Mouse (Mus musculus): Measurements from ENCODE around the gene Kcnt1.
"Not testable (repeated sequence)": the region's sequence is repeated elsewhere in the genome, so short reads cannot be mapped to it uniquely, and the experiment has no call there.

The Kcnt1 gene

GRCm38 (mm10) chr2:25863337-25864131 lies at the start of gene Kcnt1:
TSS of gene Kcnt1 (plus strand) at chr2:25863734.
- DNase-seq: peak; percentile 63

- not testable (repeated sequence) for DNase-seq
Observed at GRCm38 (mm10) chr2:25815748-25816147, 47.8 kb upstream of the Kcnt1 start, which contains the start of gene Glt6d1. TSS of gene Glt6d1 (minus strand) at chr2:25815848.

- DNase-seq: no peak
Observed at GRCm38 (mm10) chr2:25822806-25823205, 40.7 kb upstream of the Kcnt1 start, which contains the start of gene Lcn9. TSS of gene Lcn9 (plus strand) at chr2:25823153.

- DNase-seq: no peak
Observed at GRCm38 (mm10) chr2:25824751-25825150, 38.8 kb upstream of the Kcnt1 start.

GRCm38 (mm10) chr2:25828344-25828947 lies 35.1 kb upstream of the Kcnt1 start:
- no peak for DNase-seq

- DNase-seq: no peak
Observed at GRCm38 (mm10) chr2:25830786-25831185, 32.7 kb upstream of the Kcnt1 start.

GRCm38 (mm10) chr2:25836291-25836690 lies 27.2 kb upstream of the Kcnt1 start:
- peak; percentile 81 for DNase-seq

- no peak for DNase-seq
Observed at GRCm38 (mm10) chr2:25842161-25842560, 21.4 kb upstream of the Kcnt1 start.

GRCm38 (mm10) chr2:25842758-25843157 lies 20.8 kb upstream of the Kcnt1 start:
- DNase-seq: no peak

- DNase-seq: no peak
Observed at GRCm38 (mm10) chr2:25844097-25844496, 19.4 kb upstream of the Kcnt1 start.

GRCm38 (mm10) chr2:25846516-25846915 lies 17.0 kb upstream of the Kcnt1 start:
- DNase-seq: no peak

- DNase-seq: no peak
Observed at GRCm38 (mm10) chr2:25847226-25847625, 16.3 kb upstream of the Kcnt1 start, which contains the start of gene Sohlh1. TSS of gene Sohlh1 (minus strand) at chr2:25847248.

GRCm38 (mm10) chr2:25850330-25850729 lies 13.2 kb upstream of the Kcnt1 start:
- peak; percentile 71 for DNase-seq

GRCm38 (mm10) chr2:25852626-25853025 lies 10.9 kb upstream of the Kcnt1 start:
- DNase-seq: no peak

GRCm38 (mm10) chr2:25853998-25854397 lies 9.5 kb upstream of the Kcnt1 start:
- no peak for DNase-seq

- DNase-seq: no peak
Observed at GRCm38 (mm10) chr2:25859891-25860290, 3.6 kb upstream of the Kcnt1 start.

GRCm38 (mm10) chr2:25862038-25862437 lies 1.5 kb upstream of the Kcnt1 start:
- no peak for DNase-seq

GRCm38 (mm10) chr2:25862696-25863270 lies 751 bp upstream of the Kcnt1 start:
- DNase-seq: no peak

- peak; percentile 35 for DNase-seq
Observed at GRCm38 (mm10) chr2:25864230-25864629, 696 bp downstream of the Kcnt1 start.

- peak; percentile 39 for DNase-seq
Observed at GRCm38 (mm10) chr2:25865412-25865811, 1.9 kb downstream of the Kcnt1 start.

- no peak for DNase-seq
Observed at GRCm38 (mm10) chr2:25866656-25867055, 3.1 kb downstream of the Kcnt1 start.

- no peak for DNase-seq
Observed at GRCm38 (mm10) chr2:25877250-25877735, 13.8 kb downstream of the Kcnt1 start.

GRCm38 (mm10) chr2:25877736-25878268 lies 14.3 kb downstream of the Kcnt1 start:
- peak; percentile 81 for DNase-seq

All from cerebellum, adult 11 months (tissue).